Mouse (Mus musculus) CH12.LX (cell line): ENCODE measurements around the gene Zfp945. TPM values are rescaled to one million over a fixed set of nuclear protein-coding genes. Genes with fewer than 3 reads are reported as not detected.

Experiments
- DNase-seq: peaks from one replicate; pipeline ENCODE4 v3.0.0-alpha.2; 2013; ENCODE audit errors: extremely low read depth
- H3K27ac ChIP-seq: 2 replicates; pipeline ENCODE4 v1.5.1; 2012; ENCODE audit warnings: low read depth, mild to moderate bottlenecking, control low read depth, moderate library complexity; ENCODE audit not compliant: insufficient read depth
- H3K27me3 ChIP-seq: replicated peaks from 2 replicates; pipeline ENCODE3; 2012; ENCODE audit warnings: inconsistent platforms
- H3K36me3 ChIP-seq, 2 experiments: replicated peaks in 1 of 2; 2 replicates each; pipeline versions ENCODE3 to v1.6.1; 2012; ENCODE audit warnings: inconsistent platforms in 1 of 2, low read length in 1 of 2, mild to moderate bottlenecking in 1 of 2, mixed read lengths in 1 of 2, moderate library complexity in 1 of 2; ENCODE audit not compliant: control insufficient read depth in 1 of 2, insufficient read depth in 1 of 2
- H3K4me1 ChIP-seq, 2 experiments: 2 replicates each; pipeline ENCODE4 v1.6.1; 2012; ENCODE audit warnings: inconsistent platforms in 1 of 2, moderate library complexity in 1 of 2; ENCODE audit not compliant: insufficient read depth in 2 of 2, control insufficient read depth in 1 of 2
- H3K4me2 ChIP-seq: 2 replicates; pipeline ENCODE4 v1.6.1; 2012; ENCODE audit warnings: low read depth, mild to moderate bottlenecking, control low read depth; ENCODE audit not compliant: poor library complexity, insufficient read depth, severe bottlenecking
- H3K4me3 ChIP-seq, 3 experiments: fragments of 150-350 bp in 1 of 3; sonication (generic) in 1 of 3; replicated peaks in 1 of 3; 2 replicates each; pipeline versions ENCODE3 to v1.5.1; 2011 to 2012; ENCODE audit warnings: low read depth in 2 of 3, low read length in 2 of 3, mild to moderate bottlenecking in 2 of 3, moderate library complexity in 2 of 3, control low read depth in 1 of 3, improper control_type of control experiment in 1 of 3, inconsistent platforms in 1 of 3, mixed read lengths in 1 of 3; ENCODE audit not compliant: poor library complexity in 1 of 3
- H3K79me2 ChIP-seq: replicated peaks from 2 replicates; pipeline ENCODE4 v1.6.1; 2012; ENCODE audit warnings: mild to moderate bottlenecking, moderate library complexity; ENCODE audit not compliant: control insufficient read depth, poor library complexity, insufficient read depth, severe bottlenecking; ENCODE audit errors: extremely low read depth
- H3K9ac ChIP-seq: 2 replicates; pipeline ENCODE4 v1.6.1; 2012; ENCODE audit warnings: low read depth, mild to moderate bottlenecking, control low read depth, moderate library complexity; ENCODE audit not compliant: insufficient read depth
- H3K9me3 ChIP-seq: replicated peaks from 2 replicates; pipeline ENCODE3; 2012; ENCODE audit warnings: low read length, inconsistent platforms, mixed read lengths
- BHLHE40 ChIP-seq: IDR thresholded peaks from 2 replicates; pipeline ENCODE4 v1.6.1; 2011; ENCODE audit warnings: mild to moderate bottlenecking, low read depth, low read length, improper control_type of control experiment
- CTCF ChIP-seq, 2 experiments: IDR thresholded peaks in 1 of 2; conservative IDR thresholded peaks in 1 of 2; 2 replicates each; pipeline ENCODE4 v1.5.1; 2011 to 2012; ENCODE audit warnings: low read depth in 2 of 2, low read length in 2 of 2, improper control_type of control experiment in 1 of 2, inconsistent platforms in 1 of 2, mild to moderate bottlenecking in 1 of 2, moderate library complexity in 1 of 2
- E2F4 ChIP-seq: IDR thresholded peaks from 2 replicates; pipeline ENCODE4 v1.6.1; 2011; ENCODE audit warnings: low read depth, low read length, improper control_type of control experiment; ENCODE audit not compliant: insufficient replicate concordance
- ELF1 ChIP-seq: IDR thresholded peaks from 2 replicates; pipeline ENCODE4 v1.6.1; 2014; ENCODE audit warnings: low read depth, mild to moderate bottlenecking, inconsistent platforms, low read length, improper control_type of control experiment
- ETS1 ChIP-seq: conservative IDR thresholded peaks from 2 replicates; pipeline ENCODE4 v1.6.1; 2012; ENCODE audit warnings: low read depth, mild to moderate bottlenecking, inconsistent platforms, low read length, improper control_type of control experiment, moderate library complexity
- GABPA ChIP-seq: IDR thresholded peaks from 2 replicates; pipeline ENCODE4 v1.6.1; 2012; ENCODE audit warnings: low read depth, low read length, improper control_type of control experiment, inconsistent platforms; ENCODE audit not compliant: insufficient replicate concordance
- IRF4 ChIP-seq: IDR thresholded peaks from 2 replicates; pipeline ENCODE4 v1.6.1; 2014; ENCODE audit warnings: low read depth, mild to moderate bottlenecking, inconsistent platforms, low read length, improper control_type of control experiment
- MAFK ChIP-seq: IDR thresholded peaks from 2 replicates; pipeline ENCODE4 v1.6.1; 2011; ENCODE audit warnings: low read length, improper control_type of control experiment; ENCODE audit not compliant: insufficient replicate concordance
- MAX ChIP-seq: IDR thresholded peaks from 2 replicates; pipeline ENCODE4 v1.6.1; 2011; ENCODE audit warnings: low read length, improper control_type of control experiment
- MAZ ChIP-seq: IDR thresholded peaks from 2 replicates; pipeline ENCODE4 v1.6.1; 2012; ENCODE audit warnings: low read depth, mild to moderate bottlenecking, inconsistent platforms, low read length, improper control_type of control experiment, moderate library complexity
- MXI1 ChIP-seq: IDR thresholded peaks from 2 replicates; pipeline ENCODE4 v1.6.1; 2011; ENCODE audit warnings: mild to moderate bottlenecking, low read depth, low read length, improper control_type of control experiment
- POLR2A ChIP-seq: IDR thresholded peaks from 2 replicates; pipeline ENCODE4 v1.6.1; 2011; ENCODE audit warnings: low read depth, mild to moderate bottlenecking, improper control_type of control experiment, low read length
- RCOR1 ChIP-seq: conservative IDR thresholded peaks from 2 replicates; pipeline ENCODE4 v1.6.1; 2012; ENCODE audit warnings: low read depth, mild to moderate bottlenecking, inconsistent platforms, low read length, improper control_type of control experiment
- SIN3A ChIP-seq: IDR thresholded peaks from 2 replicates; pipeline ENCODE4 v1.6.1; 2012; ENCODE audit warnings: low read length, improper control_type of control experiment, inconsistent platforms
- TBP ChIP-seq: conservative IDR thresholded peaks from 2 replicates; pipeline ENCODE4 v1.6.1; 2011; ENCODE audit warnings: low read depth, low read length, improper control_type of control experiment
- UBTF ChIP-seq: IDR thresholded peaks from 2 replicates; pipeline ENCODE4 v1.6.1; 2012; ENCODE audit warnings: low read depth, mild to moderate bottlenecking, inconsistent platforms, low read length, improper control_type of control experiment, moderate library complexity
- USF1 ChIP-seq: IDR thresholded peaks from 2 replicates; pipeline ENCODE4 v1.6.1; 2014; ENCODE audit warnings: low read depth, mild to moderate bottlenecking, inconsistent platforms, low read length, improper control_type of control experiment
- ZC3H11A ChIP-seq: IDR thresholded peaks from 2 replicates; pipeline ENCODE4 v1.6.1; 2012; ENCODE audit warnings: low read depth, mild to moderate bottlenecking, inconsistent platforms, low read length, improper control_type of control experiment
- ZNF384 ChIP-seq: IDR thresholded peaks from 2 replicates; pipeline ENCODE4 v1.6.1; 2012; ENCODE audit warnings: low read depth, low read length, improper control_type of control experiment, inconsistent platforms
- dilution Hi-C: fragments of 300-500 bp; cut with MboI; formaldehyde crosslinking; loops from 2 replicates; pipeline ENCODE4 v1.14.3; 2020; ENCODE audit warnings: low sequenced_read_pairs; ENCODE audit not compliant: extremely low pct_unique_long_range_greater_than_20kb, extremely low pct_ligation_motif_present
- in situ Hi-C: fragments of 300-500 bp; cut with MboI; formaldehyde crosslinking; loops from 3 replicates; pipeline ENCODE4 v1.14.3; 2019; ENCODE audit warnings: low sequenced_read_pairs, low pct_ligation_motif_present, low pct_unique_long_range_greater_than_20kb, mixed read lengths
- polyA plus RNA-seq: library from polyadenylated mRNA; unstranded; fragments of >175 nt; gene quantifications from 2 replicates; pipeline ENCODE4 v1.2.1, GENCODE M21; 2012; ENCODE audit warnings: low read depth; ENCODE audit not compliant: insufficient read length
- total RNA-seq, 2 experiments: library from RNA; depleted of rRNA; stranded (reverse); fragments of 300-350 nt in 1 of 2; fragments of >200 nt in 1 of 2; gene quantifications; 2 replicates each; pipeline ENCODE4 v1.2.3; 2012 to 2014

Gene Zfp945
- total and polyA plus RNA-seq, 3 experiments: 4.7 to 8.1 (median 6.0) TPM

DNA sequence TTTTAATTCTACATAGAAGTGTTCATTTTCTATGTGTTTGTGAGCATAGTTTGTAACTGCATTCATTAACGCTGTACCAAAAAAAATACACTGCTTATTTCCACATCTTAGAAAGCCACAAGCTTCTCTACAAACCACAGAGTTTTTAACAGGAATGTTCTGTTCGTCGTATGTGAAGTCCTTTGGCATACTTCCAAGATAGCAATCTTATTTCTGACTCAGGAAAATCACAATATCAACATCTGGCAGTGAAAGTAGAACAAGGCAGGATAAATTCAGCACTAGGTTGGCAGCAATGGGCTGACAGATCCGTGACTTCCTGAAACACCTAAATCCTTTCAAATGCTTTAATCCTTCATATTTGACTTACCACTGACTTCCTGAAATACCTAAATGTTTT is 45.8 kb downstream of the Zfp945 start:
- TF ChIP-seq CTCF (conservative IDR thresholded peaks at IDR 0.05 in 1 of 2, IDR thresholded peaks at IDR 0.05 in 1 of 2; ENCODE audit: low read depth in 2 of 2, low read length in 2 of 2) (no peak), RCOR1 (no peak), USF1 (no peak), GABPA (no peak), MAFK (no peak), ELF1 (no peak), IRF4 (no peak), ETS1 (no peak), SIN3A (no peak), MAX (no peak), TBP (no peak), POLR2A (no peak), BHLHE40 (no peak), E2F4 (no peak), MXI1 (no peak), ZC3H11A (no peak), ZNF384 (no peak)
- Histone ChIP-seq H3K4me3 (no peak overlapping the region), H3K4me2 (no peak overlapping the region), H3K9ac (no peak overlapping the region), H3K27ac (no peak overlapping the region), H3K79me2 (no peaks in the 10 kb centered on the region), H3K27me3 (no peaks in the 10 kb centered on the region), H3K4me1 (no peaks in the 10 kb centered on the region), H3K36me3 (no peaks in the 10 kb centered on the region), H3K9me3 (no peaks in the 10 kb centered on the region)
- in situ Hi-C loops (no loop called here), dilution Hi-C loops (no loop called here)
- DNase-seq: no peak

DNA sequence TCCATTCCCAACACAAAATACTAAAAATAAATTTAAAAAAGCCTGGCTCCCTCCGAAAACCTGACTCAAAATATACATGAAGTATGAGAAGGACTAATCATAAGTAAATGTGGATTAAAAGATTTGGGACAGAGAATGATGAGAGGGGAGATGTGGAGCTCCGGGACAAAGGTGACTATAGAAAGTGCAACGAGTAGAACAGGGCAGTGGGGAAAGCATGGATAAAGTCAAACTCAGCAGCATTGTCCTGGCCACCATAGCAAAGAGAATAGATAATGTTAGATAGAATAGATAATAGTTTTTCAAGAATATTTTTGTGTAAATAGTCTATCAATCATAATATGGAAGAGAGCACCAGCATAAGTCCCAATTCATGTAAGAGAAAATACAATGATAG is 48.7 kb downstream of the Zfp945 start:
- Histone ChIP-seq H3K4me1 (no peaks in the 10 kb centered on the region), H3K9me3 (no peaks in the 10 kb centered on the region), H3K27ac (no peak overlapping the region), H3K27me3 (no peaks in the 10 kb centered on the region), H3K79me2 (no peaks in the 10 kb centered on the region), H3K36me3 (peaks cover 2 to 3% of the 10 kb centered on the region in 2 experiments), H3K4me3 (peak overlapping the region in 1 of 3 experiments; percentile 11), H3K4me2 (peak overlapping the region; percentile 25; the same call in 1 of the 2 replicates), H3K9ac (no peak overlapping the region; the same call in 1 of the 2 replicates)
- DNase-seq: no peak
- TF ChIP-seq MAZ (no peak), UBTF (no peak), SIN3A (no peak), IRF4 (no peak), MXI1 (no peak)
- in situ Hi-C loops (loop anchor here (10.0 kb wide), 1 partner anchor 47 kb away; the partner anchor contains the start of gene Zfp945), dilution Hi-C loops (no loop called here)
